Mouse (Mus musculus) central nervous system, embryonic 18 days (tissue): Measurements from ENCODE around the gene Pfdn2. TPM values are rescaled to one million over a fixed set of nuclear protein-coding genes. Genes with fewer than 3 reads are reported as not detected.

ENCODE experiments used
- polyA plus RNA-seq: library from polyadenylated mRNA; depleted of rRNA; stranded (reverse); fragments of >200 nt; gene quantifications from 2 replicates; pipeline ENCODE4 v1.2.3, GENCODE M21; 2012; rRNA removed

The Pfdn2 gene
- polyA plus RNA-seq: 80.6 and 91.3 TPM in 2 replicates

GRCm38 (mm10) chr1:171345225-171346094 is at the start of gene Pfdn2, which contains the start of gene Nit1:
Gene Pfdn2 (plus strand): TSS chr1:171345670.
Gene Nit1 (minus strand): TSS chr1:171345646.

GRCm38 (mm10) chr1:171328839-171329432 is 16.5 kb upstream of the Pfdn2 start, which contains the start of gene Dedd:
Gene Dedd (plus strand): TSS chr1:171329145.

DNA sequence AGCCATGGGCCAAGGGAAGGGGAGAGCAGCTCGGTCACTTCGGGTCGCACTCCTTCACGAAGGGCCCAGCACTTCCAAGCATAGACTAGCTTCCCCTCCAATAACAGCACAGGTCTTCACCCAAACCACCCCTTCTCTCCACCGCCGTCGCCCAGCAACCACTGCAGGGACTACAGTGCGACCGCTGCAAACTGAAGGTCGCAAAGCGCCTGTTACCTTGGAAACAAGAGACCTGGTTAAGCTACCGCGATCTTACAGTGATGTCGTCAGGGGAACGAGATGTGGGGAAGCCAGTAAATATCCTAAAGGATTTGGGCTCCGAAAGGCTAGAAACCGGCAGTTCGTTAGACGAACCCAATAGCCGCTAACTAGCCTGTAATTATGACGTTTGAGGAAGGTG is 15.2 kb downstream of the Pfdn2 start, which contains the start of gene Klhdc9:
Klhdc9 (minus strand) TSS at position 143 of the 400 bp plus-strand sequence.

GRCm38 (mm10) chr1:171369845-171370556 is 24.5 kb downstream of the Pfdn2 start, which contains the start of gene Nectin4:
Gene Nectin4 (plus strand): TSS chr1:171370099.

GRCm38 (mm10) chr1:171388376-171389102 is 43.1 kb downstream of the Pfdn2 start, which contains the start of gene Arhgap30:
Gene Arhgap30 (plus strand): TSS chr1:171388954.

Other genes with a start within 250 kb of the Pfdn2 start
- 5.2 and 8.0 TPM in 2 replicates for gene Cfap126, start 231.8 kb upstream of the Pfdn2 start, polyA plus RNA-seq
- 233 and 246 TPM in 2 replicates for gene Sdhc, start 195.1 kb upstream of the Pfdn2 start, polyA plus RNA-seq
- 0.70 and 10.6 TPM in 2 replicates for gene Mpz, start 195.0 kb upstream of the Pfdn2 start, polyA plus RNA-seq
- gene Pcp4l1, start 149.4 kb upstream of the Pfdn2 start, polyA plus RNA-seq: 15.7 and 19.8 TPM in 2 replicates
- gene Nr1i3, start 131.7 kb upstream of the Pfdn2 start, polyA plus RNA-seq: 0.03 and 0.06 TPM in 2 replicates
- 47.7 and 50.1 TPM in 2 replicates for gene Tomm40l, start 123.2 kb upstream of the Pfdn2 start, polyA plus RNA-seq
- gene Apoa2, start 120.6 kb upstream of the Pfdn2 start, polyA plus RNA-seq: 2.4 and 3.0 TPM in 2 replicates
- gene Fcer1g, start 111.3 kb upstream of the Pfdn2 start, polyA plus RNA-seq: 13.6 and 15.5 TPM in 2 replicates
- gene Adamts4, start 95.2 kb upstream of the Pfdn2 start, polyA plus RNA-seq: 4.1 and 4.2 TPM in 2 replicates
- gene Ndufs2, start 94.3 kb upstream of the Pfdn2 start, polyA plus RNA-seq: 131 and 134 TPM in 2 replicates
- 90.9 and 94.0 TPM in 2 replicates for gene B4galt3, start 75.3 kb upstream of the Pfdn2 start, polyA plus RNA-seq
- 66.2 and 67.0 TPM in 2 replicates for gene Ppox, start 64.5 kb upstream of the Pfdn2 start, polyA plus RNA-seq
- 93.2 and 96.4 TPM in 2 replicates for gene Usp21, start 57.7 kb upstream of the Pfdn2 start, polyA plus RNA-seq
- gene Ufc1, start 50.6 kb upstream of the Pfdn2 start, polyA plus RNA-seq: 67.6 and 71.7 TPM in 2 replicates
- 57.8 and 58.7 TPM in 2 replicates for gene Dedd, start 16.5 kb upstream of the Pfdn2 start, polyA plus RNA-seq
- gene Nit1, start within 50 bp of the Pfdn2 start, polyA plus RNA-seq: 64.1 and 65.4 TPM in 2 replicates
- 3.4 and 3.6 TPM in 2 replicates for gene Klhdc9, start 15.1 kb downstream of the Pfdn2 start, polyA plus RNA-seq
- gene Nectin4, start 24.4 kb downstream of the Pfdn2 start, polyA plus RNA-seq: 2.2 and 4.1 TPM in 2 replicates
- 0.44 and 0.48 TPM in 2 replicates for gene Arhgap30, start 43.3 kb downstream of the Pfdn2 start, polyA plus RNA-seq
- 186 and 199 TPM in 2 replicates for gene Usf1, start 65.6 kb downstream of the Pfdn2 start, polyA plus RNA-seq
- 3.8 and 4.4 TPM in 2 replicates for gene Tstd1, start 73.2 kb downstream of the Pfdn2 start, polyA plus RNA-seq
- 4.3 and 5.2 TPM in 2 replicates for gene F11r, start 91.9 kb downstream of the Pfdn2 start, polyA plus RNA-seq
- gene Alyref2, start 157.8 kb downstream of the Pfdn2 start, polyA plus RNA-seq: 18.7 and 19.8 TPM in 2 replicates
- 0.04 TPM in 1 of 2 replicates, not detected in the other for gene Itln1, start 189.6 kb downstream of the Pfdn2 start, polyA plus RNA-seq
- not detected in 2 replicates for gene Cd244a, start 213.5 kb downstream of the Pfdn2 start, polyA plus RNA-seq